Mouse (Mus musculus): ENCODE results near the gene Prkag3.

GRCm38 (mm10) chr1:74771845-74771930 lies 22.7 kb upstream of the Prkag3 start, which contains the start of gene Wnt6:
- TF ChIP-seq FLI1 (IDR thresholded peaks at IDR 0.05; ENCODE audit: low read length) (no peak), GATA1 (IDR thresholded peaks at IDR 0.05; ENCODE audit: borderline replicate concordance, low read length) (no peak)
